Mouse (Mus musculus) lung, adult 2 months (tissue): ENCODE data around the gene Kcnip3.

Experiments used
- CTCF ChIP-seq: fragments of 200-500 bp; IDR thresholded peaks from 2 replicates; pipeline ENCODE4 v1.5.1; 2011; ENCODE audit warnings: mild to moderate bottlenecking, low read length, control low read depth; ENCODE audit not compliant: insufficient read depth
- POLR2A ChIP-seq: fragments of 200-500 bp; IDR thresholded peaks from 2 replicates; pipeline ENCODE4 v1.6.1; 2011; ENCODE audit warnings: low read depth, mild to moderate bottlenecking, control low read depth, low read length, borderline replicate concordance; ENCODE audit errors: extremely low read depth

GRCm38 (mm10) chr2:127548342-127549074 is 26.6 kb upstream of the Kcnip3 start:
- no peak for TF ChIP-seq CTCF
- TF ChIP-seq POLR2A: no peak
